Comparison of ENCODE assay signal across 8 mouse cellular contexts in genomic region chr6:120987164-120987563, GRCm38 (mm10).
DNase-seq lines count a peak whose midpoint lies in the region; ATAC-seq lines count a peak whose summit lies in the region.

No protein-coding gene starts in this region.

- peak; percentile 48 for ATAC-seq in frontal cortex, adult (ENCODE audit: low TSS enrichment)
- ATAC-seq in activated CD4-positive, CD25-positive, alpha-beta regulatory T cell, adult 4 months = no peak

- intact Hi-C loops in heart, postnatal 10 days (cut with DNase I) = no loop called here

- DNase-seq in frontal cortex, postnatal 25 days (ENCODE audit: low spot score in 2 of 2) = no peak
- peak; percentile 25 for DNase-seq in 3T3-L1 (ENCODE audit: low read depth, low spot score)
- peak; percentile 49 for DNase-seq in c-Kit-positive CD71-positive TER-119-positive erythroid progenitor cells, embryonic 14.5 days (ENCODE audit: low spot score)
- DNase-seq in heart, postnatal 10 days = peak; percentile 48 to 59
- DNase-seq in thymus, postnatal 25 days = no peak
- DNase-seq in adrenal gland, adult 8-10 months = no peak

Comparison
In these comparisons a context has a peak if more than half of its experiments do, and no peak if none do; other contexts are left out.
1. DNase-seq: peak in 3T3-L1 (single experiment), c-Kit-positive CD71-positive TER-119-positive erythroid progenitor cells, embryonic 14.5 days (single experiment) and heart, postnatal 10 days (2 of 2); none in frontal cortex, postnatal 25 days (0 of 2), thymus, postnatal 25 days (single experiment) and adrenal gland, adult 8-10 months (single experiment).